Mouse (Mus musculus) hindbrain, embryonic 14.5 days (tissue): ENCODE data around the gene Med13l. TPM values are rescaled to one million over a fixed set of nuclear protein-coding genes. Genes with fewer than 3 reads are reported as not detected.

ENCODE experiments used
- ATAC-seq: fragments of 200-750 bp; cut with Nextera tagmentation; 2 replicates; pipeline ENCODE4 v1.8.0; 2017; ENCODE audit warnings: moderate number of reproducible peaks, mild to moderate bottlenecking, moderate TSS enrichment, moderate library complexity; ENCODE audit not compliant: low FRiP score
- DNase-seq: peaks from one replicate; pipeline ENCODE4 v3.0.0-alpha.2; 2015; ENCODE audit warnings: low spot score
- H3K27ac ChIP-seq: fragments of 300-500 bp; sonication (generic); 2 replicates; pipeline ENCODE4 v1.5.1; 2014; ENCODE audit warnings: mild to moderate bottlenecking, moderate library complexity
- H3K27me3 ChIP-seq: fragments of 300-500 bp; sonication (generic); 2 replicates; pipeline ENCODE4 v1.6.1; 2014; ENCODE audit warnings: mild to moderate bottlenecking, low read length, mixed read lengths; ENCODE audit not compliant: control insufficient read depth, insufficient read depth
- H3K36me3 ChIP-seq: fragments of 300-500 bp; sonication (generic); replicated peaks from 2 replicates; pipeline ENCODE4 v1.6.1; 2014; ENCODE audit not compliant: control insufficient read depth, insufficient read depth
- H3K4me1 ChIP-seq: fragments of 300-500 bp; sonication (generic); replicated peaks from 2 replicates; pipeline ENCODE4 v1.6.1; 2014; ENCODE audit warnings: antibody characterized with exemption, low read length, mixed read lengths; ENCODE audit not compliant: control insufficient read depth, insufficient read depth
- H3K4me2 ChIP-seq: fragments of 300-500 bp; sonication (generic); replicated peaks from 2 replicates; pipeline ENCODE4 v1.6.1; 2014; ENCODE audit warnings: mild to moderate bottlenecking, moderate library complexity
- H3K4me3 ChIP-seq: fragments of 300-500 bp; sonication (generic); replicated peaks from 2 replicates; pipeline ENCODE4 v1.5.1; 2014; ENCODE audit warnings: mild to moderate bottlenecking, low read length
- H3K9ac ChIP-seq: fragments of 300-500 bp; sonication (generic); 2 replicates; pipeline ENCODE4 v1.6.1; 2014
- H3K9me3 ChIP-seq: fragments of 300-500 bp; sonication (generic); 2 replicates; pipeline ENCODE4 v1.6.1; 2016; ENCODE audit warnings: low read length; ENCODE audit not compliant: control insufficient read depth
- WGBS: fragments of 180-500 bp; shearing (Covaris S2); extraction: QIAGEN DNeasy Blood & Tissue Kit; methylation state at CpG from one replicate; pipeline ENCODE4 v1.1.7; 2014; 5-methylcytosine and 5-hydroxymethylcytosine counted together
- polyA plus RNA-seq: library from polyadenylated mRNA; unstranded; fragments of >200 nt; fragmentation: Nextera tagmentation; extraction: Ambion mirVana; gene quantifications from 2 replicates; pipeline ENCODE4 v1.2.1, GENCODE M21; 2014

Med13l gene
- polyA plus RNA-seq, 1 experiment from 2014 or later = 18.0 TPM

- no peak overlapping the region for H3K4me3 ChIP-seq
- no peaks in the 10 kb centered on the region for H3K9me3 ChIP-seq
- no peak overlapping the region for H3K27ac ChIP-seq
- no peak overlapping the region for H3K4me2 ChIP-seq
- DNase-seq = no peak
- H3K36me3 ChIP-seq = no peaks in the 10 kb centered on the region
- H3K9ac ChIP-seq = no peak overlapping the region
- no peaks in the 10 kb centered on the region for H3K27me3 ChIP-seq
- 56% methylated on average over 6 of the region's 6 CpGs for WGBS
- peaks cover 29% of the 10 kb centered on the region; the same call in 1 of the 2 replicates for H3K4me1 ChIP-seq
- ATAC-seq = no peak
Observed at GRCm38 (mm10) chr5:118598601-118599000, 38.1 kb downstream of the Med13l start.

GRCm38 (mm10) chr5:118601452-118601851, 41.0 kb downstream of the Med13l start:
- peaks cover 35% of the 10 kb centered on the region for H3K4me1 ChIP-seq
- no peak overlapping the region for H3K9ac ChIP-seq
- H3K9me3 ChIP-seq = no peaks in the 10 kb centered on the region
- WGBS = 95% methylated on average over 4 of the region's 4 CpGs
- no peaks in the 10 kb centered on the region for H3K27me3 ChIP-seq
- no peak overlapping the region for H3K4me3 ChIP-seq
- no peak overlapping the region for H3K27ac ChIP-seq
- ATAC-seq = no peak
- no peak overlapping the region for H3K4me2 ChIP-seq
- no peaks in the 10 kb centered on the region for H3K36me3 ChIP-seq
- DNase-seq = no peak

- peaks cover 38% of the 10 kb centered on the region for H3K4me1 ChIP-seq
- H3K27me3 ChIP-seq = no peaks in the 10 kb centered on the region
- no peak overlapping the region for H3K4me2 ChIP-seq
- no peak overlapping the region for H3K9ac ChIP-seq
- 65% methylated on average over 7 of the region's 7 CpGs for WGBS
- H3K4me3 ChIP-seq = no peak overlapping the region
- ATAC-seq (no peak), DNase-seq (no peak)
- no peaks in the 10 kb centered on the region for H3K36me3 ChIP-seq
- H3K27ac ChIP-seq = no peak overlapping the region
- no peaks in the 10 kb centered on the region for H3K9me3 ChIP-seq
Observed at GRCm38 (mm10) chr5:118602706-118603105, 42.2 kb downstream of the Med13l start.

- Histone ChIP-seq H3K4me2 (no peak overlapping the region), H3K4me3 (no peak overlapping the region), H3K9ac (no peak overlapping the region), H3K27ac (no peak overlapping the region), H3K4me1 (peaks cover 30% of the 10 kb centered on the region), H3K27me3 (no peaks in the 10 kb centered on the region), H3K9me3 (no peaks in the 10 kb centered on the region), H3K36me3 (no peaks in the 10 kb centered on the region)
- DNase-seq (no peak), ATAC-seq (no peak)
- 84% methylated on average over 11 of the region's 11 CpGs for WGBS
Observed at GRCm38 (mm10) chr5:118605424-118606067, 45.1 kb downstream of the Med13l start.

DNA sequence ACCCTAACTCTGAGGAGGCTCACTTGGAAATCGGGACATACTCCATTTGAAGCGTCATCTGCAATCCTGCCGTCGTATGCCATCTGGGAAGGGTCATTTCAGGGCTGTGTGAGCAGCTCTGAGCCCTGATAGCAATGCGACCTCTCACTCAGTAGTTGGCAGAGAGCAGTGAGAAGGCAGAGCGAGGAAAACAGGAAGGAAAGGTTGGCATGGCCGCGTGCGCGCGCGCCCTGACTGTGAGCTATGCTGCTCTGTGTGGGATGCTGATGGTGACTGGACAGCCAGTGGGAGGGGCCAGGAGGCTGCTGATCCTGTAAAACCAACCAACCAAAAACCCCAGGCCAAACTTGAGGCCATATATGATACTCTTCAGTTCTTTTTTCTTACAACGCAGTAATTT, 46.2 kb downstream of the Med13l start:
- ATAC-seq = no peak
- no peak overlapping the region for H3K4me2 ChIP-seq
- no peaks in the 10 kb centered on the region for H3K27me3 ChIP-seq
- H3K4me1 ChIP-seq = peaks cover 28% of the 10 kb centered on the region
- WGBS = 72% methylated on average over 13 of the region's 13 CpGs
- H3K36me3 ChIP-seq = no peaks in the 10 kb centered on the region
- H3K9ac ChIP-seq = no peak overlapping the region
- H3K27ac ChIP-seq = no peak overlapping the region
- H3K4me3 ChIP-seq = no peak overlapping the region
- H3K9me3 ChIP-seq = no peaks in the 10 kb centered on the region
- DNase-seq = no peak

DNA sequence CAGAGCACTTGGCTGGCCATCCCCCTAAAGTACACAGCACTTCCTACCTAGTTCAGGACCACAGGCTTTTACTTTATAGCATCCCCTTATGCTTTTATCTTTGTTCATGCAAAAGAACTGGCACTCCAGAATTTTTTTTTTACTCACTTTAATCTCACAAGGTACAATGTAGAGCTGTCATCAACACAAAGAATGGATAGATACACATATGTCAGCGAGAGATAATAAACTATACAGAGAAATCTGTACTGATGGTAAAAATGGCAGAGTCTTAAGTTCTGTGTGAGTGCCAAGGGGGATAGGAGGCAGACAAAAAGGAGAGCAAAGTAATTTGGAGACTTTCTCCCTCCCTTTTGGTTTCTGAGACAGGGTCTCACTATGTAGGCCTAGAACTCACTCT, 47.4 kb downstream of the Med13l start:
- WGBS = 93% methylated on average over 1 of the region's 1 CpGs
- Histone ChIP-seq H3K4me2 (no peak overlapping the region), H3K4me3 (no peak overlapping the region), H3K9ac (no peak overlapping the region), H3K27me3 (no peaks in the 10 kb centered on the region), H3K4me1 (peaks cover 26% of the 10 kb centered on the region), H3K36me3 (no peaks in the 10 kb centered on the region), H3K9me3 (no peaks in the 10 kb centered on the region), H3K27ac (no peak overlapping the region)
- ATAC-seq = no peak
- DNase-seq = no peak

- Histone ChIP-seq H3K27me3 (no peaks in the 10 kb centered on the region), H3K4me3 (no peak overlapping the region), H3K27ac (no peak overlapping the region), H3K36me3 (no peaks in the 10 kb centered on the region), H3K9ac (no peak overlapping the region), H3K9me3 (no peaks in the 10 kb centered on the region), H3K4me1 (peaks cover 31% of the 10 kb centered on the region), H3K4me2 (no peak overlapping the region)
- no peak for ATAC-seq
- DNase-seq = no peak
- WGBS = 62% methylated on average over 5 of the region's 5 CpGs
Observed at GRCm38 (mm10) chr5:118610468-118610867, 50.0 kb downstream of the Med13l start.

DNA sequence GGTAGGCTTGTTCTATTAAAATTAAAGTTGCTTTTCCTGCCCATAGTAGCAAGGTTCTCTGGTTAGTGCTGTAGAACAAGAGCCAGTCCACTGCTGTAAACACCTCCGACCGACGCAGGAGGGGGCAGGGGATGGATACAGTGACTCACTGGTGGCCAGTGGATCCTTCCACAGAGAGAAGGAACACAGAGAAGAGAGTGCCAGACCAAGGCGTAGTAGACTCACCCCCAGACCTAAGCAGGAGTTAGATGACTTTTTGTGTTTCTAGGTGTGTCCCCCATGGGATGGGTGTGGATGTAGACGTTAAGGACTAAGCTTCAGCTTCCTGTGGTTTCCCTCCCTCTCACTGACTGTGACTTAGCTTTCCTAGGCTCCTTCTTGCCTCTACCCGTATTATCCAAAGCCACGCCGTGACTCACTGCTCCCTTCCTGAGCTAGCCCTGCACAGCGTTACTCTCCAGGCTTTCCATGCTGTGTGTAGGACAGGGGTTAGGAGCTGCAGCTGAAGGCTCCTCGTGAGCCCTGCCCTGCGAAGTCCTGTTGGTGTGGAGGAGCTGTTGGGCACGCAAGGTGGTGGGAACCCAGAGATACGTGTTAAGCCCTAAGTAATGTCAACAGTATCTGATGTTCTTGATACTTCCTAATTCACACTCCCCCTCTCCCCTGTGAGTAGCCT, 52.6 kb downstream of the Med13l start:
- H3K36me3 ChIP-seq = no peaks in the 10 kb centered on the region
- H3K4me3 ChIP-seq = no peak overlapping the region
- no peak overlapping the region for H3K27ac ChIP-seq
- ATAC-seq (no peak), DNase-seq (no peak)
- H3K4me2 ChIP-seq = no peak overlapping the region
- no peaks in the 10 kb centered on the region for H3K9me3 ChIP-seq
- H3K27me3 ChIP-seq = no peaks in the 10 kb centered on the region
- WGBS = 80% methylated on average over 13 of the region's 13 CpGs
- H3K9ac ChIP-seq = no peak overlapping the region
- peaks cover 26% of the 10 kb centered on the region for H3K4me1 ChIP-seq

GRCm38 (mm10) chr5:118613704-118614103, 53.2 kb downstream of the Med13l start:
- no peak for DNase-seq

More at GRCm38 (mm10) chr5:118613704-118614103, 53.2 kb downstream of the Med13l start:
- peaks cover 32% of the 10 kb centered on the region for H3K4me1 ChIP-seq
- H3K4me3 ChIP-seq = no peak overlapping the region
- H3K36me3 ChIP-seq = no peaks in the 10 kb centered on the region
- H3K27ac ChIP-seq = 0 out of 2 replicates have a peak overlapping the region, but pooled peaks have one; percentile 48
- ATAC-seq = no peak
- H3K9me3 ChIP-seq = no peaks in the 10 kb centered on the region
- no peak overlapping the region for H3K4me2 ChIP-seq
- WGBS = 56% methylated on average over 2 of the region's 2 CpGs
- no peak overlapping the region for H3K9ac ChIP-seq
- H3K27me3 ChIP-seq = no peaks in the 10 kb centered on the region
